Mouse (Mus musculus): Measurements from ENCODE around the gene Mfsd2b. TPM values are rescaled to one million over a fixed set of nuclear protein-coding genes. Genes with fewer than 3 reads are reported as not detected.

Mfsd2b gene
- total RNA-seq, 2 experiments from 2014 or later, result 0.40 to 0.63 TPM

DNA sequence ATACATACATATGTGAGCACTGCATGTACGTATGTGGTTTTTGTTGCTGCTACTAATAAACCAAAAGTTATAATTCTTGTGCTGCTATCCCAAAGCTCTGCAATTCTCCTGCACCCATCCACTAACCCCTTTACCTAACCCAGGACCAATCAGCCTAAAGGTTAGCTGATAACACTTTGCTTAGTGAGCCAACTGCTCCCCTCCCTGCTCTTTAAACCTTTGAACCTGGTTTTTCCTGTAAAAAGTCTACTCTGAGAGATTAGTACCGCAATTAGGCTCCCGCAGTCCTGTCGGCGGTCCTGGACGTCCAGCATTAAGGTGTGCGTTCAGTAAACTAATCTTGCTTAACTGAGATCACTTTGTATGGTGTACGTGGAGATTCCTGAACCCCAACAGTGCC, 1.5 kb upstream of the Mfsd2b start:
- no peak for DNase-seq (ENCODE audit: low spot score in 2 of 2)

DNA sequence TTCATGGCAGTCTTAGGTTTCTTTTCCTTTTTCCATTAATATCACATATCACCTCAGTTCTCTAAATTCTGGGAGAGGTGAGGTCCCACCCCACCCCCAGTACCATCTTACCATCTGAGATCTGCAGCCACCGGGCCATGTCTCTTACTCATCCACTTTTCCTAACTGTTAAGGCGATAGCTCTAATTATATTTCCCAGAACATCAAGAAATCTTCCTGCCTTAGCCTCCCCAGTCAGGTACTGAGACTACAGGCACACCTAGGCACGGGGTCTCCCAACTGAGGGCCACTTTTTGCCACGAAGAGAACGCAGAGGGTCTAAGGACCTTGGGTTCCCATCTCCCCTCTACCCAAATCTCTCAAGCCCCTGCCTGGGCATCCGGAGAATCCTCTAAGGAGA, 628 bp downstream of the Mfsd2b start:
- DNase-seq (ENCODE audit: low spot score in 2 of 2), result no peak

DNA sequence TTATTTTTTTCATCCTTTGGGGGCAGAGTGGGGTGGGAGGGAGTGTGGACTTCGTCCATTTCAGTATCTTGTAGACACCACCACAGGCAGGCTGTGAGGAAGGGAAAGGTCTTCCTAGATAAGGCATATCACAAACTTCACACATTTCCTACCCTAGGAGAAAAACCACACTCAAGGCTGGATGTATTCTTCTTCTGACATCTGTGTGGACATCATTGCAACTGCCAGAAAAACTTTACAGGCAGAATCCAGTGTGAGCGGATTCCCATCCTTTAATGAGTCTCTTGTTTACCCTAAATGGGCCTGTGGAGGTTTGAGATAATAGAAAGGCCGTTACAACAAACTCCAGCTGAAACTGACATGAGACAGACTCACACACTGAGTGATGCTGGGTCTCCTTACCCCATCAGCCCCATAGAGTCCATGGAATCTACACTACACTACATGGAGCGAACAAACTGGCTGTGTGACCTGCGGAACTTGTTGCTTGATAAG, 1.1 kb downstream of the Mfsd2b start:
- no peak for DNase-seq (ENCODE audit: low spot score in 2 of 2)

DNA sequence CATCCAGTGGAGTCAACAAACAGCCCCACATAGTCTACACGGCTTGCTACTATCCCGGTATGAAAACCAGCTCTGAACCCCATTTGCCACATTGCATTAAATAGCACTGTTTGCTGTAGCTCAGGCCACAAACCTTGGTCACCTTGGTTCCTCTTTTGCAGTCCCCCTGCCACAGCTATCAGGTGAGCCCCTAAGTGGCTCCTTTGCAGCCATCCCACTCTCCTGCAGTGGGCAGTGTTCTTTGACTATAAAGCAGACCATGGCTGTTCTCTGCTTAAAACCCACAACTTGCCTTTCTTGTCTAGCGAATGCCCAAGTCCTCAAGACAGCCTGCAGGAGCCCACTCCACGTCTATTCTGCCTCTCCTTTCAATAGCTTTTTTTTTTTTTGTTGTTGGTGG, 1.9 kb downstream of the Mfsd2b start:
- no peak for DNase-seq (ENCODE audit: low spot score in 2 of 2)

DNA sequence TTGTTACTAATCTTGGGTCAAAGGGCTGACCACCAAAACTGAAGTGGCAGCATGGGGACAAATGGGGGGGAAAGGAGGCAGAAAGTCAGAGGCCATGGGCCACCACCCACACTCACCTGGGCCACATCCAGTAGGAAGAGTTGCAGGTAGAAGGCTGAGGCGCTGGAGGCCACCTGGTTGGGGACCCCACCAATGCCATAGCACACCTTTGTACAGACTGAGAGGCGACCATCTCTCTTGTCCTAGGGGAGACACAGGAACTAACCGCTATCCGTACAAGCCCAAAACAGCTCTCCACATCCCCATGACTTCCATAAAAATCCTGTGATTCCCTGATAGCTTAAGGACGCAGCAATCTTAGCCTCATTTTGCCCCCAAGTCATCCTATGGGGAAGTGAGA, 2.9 kb downstream of the Mfsd2b start:
- DNase-seq (ENCODE audit: low spot score in 2 of 2), result no peak

DNA sequence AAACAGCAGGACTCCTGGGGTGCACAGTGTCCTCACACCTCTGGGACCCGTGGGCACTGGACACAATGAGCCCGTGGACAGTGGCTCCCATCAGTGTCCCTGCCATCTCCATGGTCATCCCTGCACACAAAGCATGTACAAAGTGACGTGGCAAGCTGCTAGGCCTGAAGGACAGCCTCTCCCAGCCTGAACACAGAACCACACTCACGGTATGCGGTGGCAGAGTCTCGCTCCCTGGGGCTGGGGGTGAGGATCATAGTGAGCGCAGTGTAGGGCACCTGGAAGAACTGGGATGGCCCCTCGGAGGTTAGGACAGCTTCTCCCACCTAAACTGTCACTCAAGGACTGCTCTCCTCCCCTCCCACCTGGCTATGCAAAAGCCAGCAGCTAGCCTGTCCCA, 5.2 kb downstream of the Mfsd2b start:
- DNase-seq (ENCODE audit: low spot score in 2 of 2), result no peak

DNA sequence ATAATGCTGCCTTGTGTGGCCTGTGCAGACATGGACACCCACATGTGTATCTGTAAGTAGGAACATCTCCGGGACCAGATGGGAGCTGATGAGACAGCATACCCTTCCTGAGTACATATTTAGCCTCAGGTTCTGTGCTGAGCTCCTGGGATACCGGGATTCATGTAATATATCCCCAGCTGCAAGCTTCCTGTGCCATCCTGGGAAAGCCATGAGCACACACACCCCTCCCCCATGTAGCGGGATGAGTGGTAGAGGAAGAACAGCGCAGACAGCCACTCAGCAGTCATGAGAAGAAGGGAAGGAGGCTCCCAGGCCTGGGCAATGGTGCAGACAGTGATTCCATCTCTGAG, 9.8 kb downstream of the Mfsd2b start:
- DNase-seq (ENCODE audit: low spot score in 2 of 2), result peak; percentile 42 to 48

DNA sequence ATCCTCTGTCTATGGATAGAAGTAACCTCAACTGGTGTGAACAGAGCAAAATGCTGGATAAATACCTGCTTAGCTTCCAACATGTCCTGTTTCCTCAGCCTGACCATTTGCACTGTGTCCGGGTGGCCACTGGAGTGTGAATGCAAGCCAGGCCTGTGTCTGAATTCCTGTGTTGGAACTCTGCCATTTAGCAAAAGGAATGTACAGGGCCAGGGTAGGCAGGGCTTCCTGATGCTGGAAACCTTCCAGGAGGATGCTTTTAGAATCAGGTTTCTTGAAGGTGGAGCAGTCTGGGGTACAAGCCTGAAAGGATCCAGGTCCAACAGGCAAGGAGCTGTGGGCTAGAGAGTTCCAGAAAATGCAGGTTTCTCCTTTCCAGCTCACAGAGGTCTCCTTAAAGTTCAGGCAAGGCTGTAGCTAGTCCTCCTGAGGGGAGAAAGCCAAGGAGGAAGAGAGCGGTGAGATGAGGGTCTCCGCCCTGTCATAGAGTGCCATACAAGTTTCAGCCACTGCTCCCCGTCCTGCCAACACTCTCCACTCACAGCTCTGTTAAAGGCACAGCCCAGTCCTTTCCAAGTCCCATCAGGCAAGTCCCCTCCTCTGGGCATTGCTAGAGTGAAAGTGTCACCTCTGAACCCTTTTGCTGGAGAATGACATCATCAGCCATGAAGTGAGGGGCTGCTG, 10.4 kb downstream of the Mfsd2b start:
- DNase-seq (ENCODE audit: low spot score in 2 of 2), result no peak

DNA sequence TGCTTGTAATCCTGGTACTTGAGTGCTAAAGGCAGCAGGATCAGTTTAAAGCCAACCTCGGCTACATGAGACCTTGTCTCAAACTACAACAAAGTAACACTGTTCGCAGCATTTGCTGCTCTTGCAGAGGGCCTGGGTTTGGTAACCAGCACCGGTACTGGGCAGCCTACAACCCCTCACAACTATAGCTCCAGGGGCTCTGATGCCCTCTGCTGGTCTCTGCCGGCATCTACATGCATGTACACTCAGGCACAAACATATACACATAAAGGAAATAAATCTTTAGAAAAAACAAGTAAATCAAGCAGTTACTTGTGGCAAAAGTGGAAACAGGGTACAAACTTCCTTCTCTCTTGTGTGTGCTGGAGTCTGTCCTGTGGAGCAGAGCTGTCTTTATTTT, 11.5 kb downstream of the Mfsd2b start:
- DNase-seq (ENCODE audit: low spot score in 2 of 2), result no peak

DNA sequence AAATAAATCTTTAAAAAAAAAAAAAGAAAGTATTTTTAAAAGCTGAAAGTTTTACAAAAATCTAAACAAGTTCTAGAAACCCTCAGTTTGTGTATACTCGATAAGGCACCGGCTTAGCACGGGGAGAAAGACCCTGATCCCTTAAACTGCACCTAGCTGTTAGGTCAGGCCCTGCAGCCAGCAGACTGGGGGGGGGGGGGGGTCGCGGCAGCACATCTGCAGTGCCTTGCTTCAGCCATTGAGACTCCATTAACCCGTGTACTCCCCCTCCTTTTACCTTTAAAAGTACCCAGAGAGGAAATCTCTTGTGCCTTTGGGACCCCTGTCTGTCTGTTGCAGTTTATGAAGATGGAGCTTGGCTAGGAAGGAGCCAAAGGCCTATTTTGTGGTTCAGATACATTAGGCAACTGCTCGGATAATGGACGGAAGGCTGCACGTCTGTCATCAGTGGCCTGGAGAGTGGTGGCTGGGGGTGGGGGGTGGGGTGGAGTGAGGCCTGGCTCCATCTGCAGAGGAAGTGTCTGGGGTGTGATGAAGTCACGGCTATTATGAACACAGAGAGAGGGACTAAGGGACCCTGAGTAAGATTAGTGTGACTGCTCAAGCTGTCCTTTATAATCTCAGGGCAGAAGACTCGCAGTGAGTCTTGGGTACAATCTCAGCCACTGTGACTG, 14.8 kb downstream of the Mfsd2b start:
- DNase-seq (ENCODE audit: low spot score in 2 of 2), result no peak

DNA sequence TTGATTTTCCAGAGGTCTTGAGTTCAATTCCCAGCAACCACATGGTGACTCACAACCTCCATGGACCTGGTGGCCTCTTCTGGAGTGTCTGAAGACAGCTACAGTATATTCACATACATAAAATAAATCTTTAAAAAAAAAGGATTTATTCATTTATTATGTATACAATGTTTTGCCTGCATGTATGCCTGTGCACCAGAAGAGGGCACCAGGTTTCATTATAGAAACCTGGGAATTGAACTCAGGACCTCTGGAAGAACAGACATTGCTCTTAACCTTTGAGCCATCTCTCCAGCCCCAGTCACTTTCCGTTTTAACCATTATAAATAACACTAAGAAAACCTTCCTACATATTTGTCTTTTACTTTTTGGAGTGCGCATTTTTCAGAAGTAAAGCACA, 17.3 kb downstream of the Mfsd2b start:
- DNase-seq (ENCODE audit: low spot score in 2 of 2), result no peak

DNA sequence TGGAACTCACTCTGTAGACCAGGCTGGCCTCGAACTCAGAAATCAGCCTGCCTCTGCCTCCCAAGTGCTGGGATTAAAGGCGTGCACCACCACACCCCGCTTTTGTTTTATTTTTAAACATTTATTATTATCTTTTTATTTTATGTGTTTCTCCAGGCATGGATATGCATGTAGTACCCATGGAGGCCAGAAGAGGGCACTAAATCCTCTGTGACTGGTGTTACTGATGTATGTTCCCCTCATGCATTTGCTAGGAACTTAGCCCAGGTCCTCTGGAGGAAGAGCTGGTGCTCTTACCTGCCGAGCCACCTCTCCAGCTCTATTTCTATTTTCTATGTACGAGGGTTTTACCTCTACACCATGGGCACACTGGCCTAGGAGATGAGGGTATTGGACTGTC, 18.0 kb downstream of the Mfsd2b start:
- no peak for DNase-seq (ENCODE audit: low spot score in 2 of 2)

DNA sequence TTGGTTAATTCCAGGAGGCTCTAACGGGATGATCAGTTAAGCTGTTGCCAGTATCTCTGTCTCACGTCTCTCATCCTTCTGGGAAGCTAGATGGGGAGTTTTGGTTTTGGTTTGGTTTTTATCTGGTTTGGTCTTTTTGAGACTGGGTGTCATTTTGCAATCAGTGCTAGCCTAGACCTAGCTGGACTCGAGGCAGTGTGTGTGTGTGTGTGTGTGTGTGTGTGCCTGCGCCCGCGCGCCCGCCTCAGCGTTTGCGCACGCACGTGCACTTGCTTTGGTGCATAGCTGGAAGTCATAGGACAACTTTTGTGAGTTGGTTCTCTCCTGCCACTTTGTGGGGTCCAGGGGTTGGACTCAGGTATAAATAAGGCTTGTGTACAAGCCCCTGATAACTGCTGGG, 30.4 kb downstream of the Mfsd2b start:
- no peak for DNase-seq (ENCODE audit: low spot score in 2 of 2)

DNA sequence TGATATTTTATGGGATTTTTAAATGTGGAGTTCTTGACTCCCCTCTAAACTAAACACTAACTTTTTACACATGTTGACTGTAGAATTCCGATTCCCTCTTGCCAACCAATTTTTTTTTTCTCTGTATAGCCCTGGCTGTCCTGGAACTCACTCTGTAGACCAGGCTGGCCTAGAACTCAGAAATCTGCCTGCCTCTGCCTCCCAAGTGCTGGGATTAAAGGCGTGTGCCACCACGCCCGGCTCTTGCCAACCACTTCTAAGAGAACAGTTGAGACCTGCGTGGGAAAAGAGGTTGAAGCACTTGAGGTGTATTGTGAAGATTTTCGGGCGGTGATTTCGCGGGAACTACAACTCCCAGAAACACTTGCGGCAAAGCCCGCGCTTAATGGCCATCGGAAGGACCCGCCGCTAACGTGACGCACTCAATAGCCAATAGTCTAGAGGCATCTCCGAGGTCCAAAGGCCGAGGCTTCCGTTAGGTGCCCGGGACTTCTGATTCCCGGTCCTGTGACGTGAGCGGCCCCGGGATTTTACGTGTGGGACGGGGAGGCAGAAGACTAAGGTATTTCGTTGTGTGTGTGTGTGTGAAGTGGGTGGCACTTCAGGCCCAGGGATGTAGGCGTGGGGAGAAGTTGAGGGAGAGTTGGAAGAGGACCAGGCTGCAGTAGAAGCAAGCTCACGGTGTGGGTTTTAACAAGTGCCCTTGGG, 31.1 kb downstream of the Mfsd2b start, which contains the start of gene Wdcp:
Wdcp (plus strand) TSS at position 414 of the 708 bp plus-strand sequence.
- DNase-seq (ENCODE audit: low spot score in 2 of 2), result peak; percentile 86 to 92

DNA sequence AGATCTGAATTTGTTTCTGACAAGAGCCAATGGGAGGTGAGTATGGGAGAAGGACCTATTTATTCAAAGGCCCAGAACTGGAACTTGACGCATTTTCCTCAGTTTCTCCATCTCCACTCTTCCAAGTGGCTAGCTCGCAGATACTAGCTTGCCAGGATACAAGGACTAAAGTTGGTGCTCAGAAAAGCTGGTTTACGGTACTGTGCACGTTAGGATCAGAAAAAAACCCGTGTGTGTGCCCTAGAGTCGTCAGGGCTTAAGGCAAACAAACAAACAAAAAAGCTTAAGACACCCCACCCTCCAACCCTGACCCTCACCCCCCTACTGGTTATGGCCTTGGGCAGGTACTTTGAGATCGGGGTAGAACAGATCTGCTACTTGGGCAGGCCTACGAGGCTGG, 31.7 kb downstream of the Mfsd2b start:
- no peak for DNase-seq (ENCODE audit: low spot score in 2 of 2)

DNA sequence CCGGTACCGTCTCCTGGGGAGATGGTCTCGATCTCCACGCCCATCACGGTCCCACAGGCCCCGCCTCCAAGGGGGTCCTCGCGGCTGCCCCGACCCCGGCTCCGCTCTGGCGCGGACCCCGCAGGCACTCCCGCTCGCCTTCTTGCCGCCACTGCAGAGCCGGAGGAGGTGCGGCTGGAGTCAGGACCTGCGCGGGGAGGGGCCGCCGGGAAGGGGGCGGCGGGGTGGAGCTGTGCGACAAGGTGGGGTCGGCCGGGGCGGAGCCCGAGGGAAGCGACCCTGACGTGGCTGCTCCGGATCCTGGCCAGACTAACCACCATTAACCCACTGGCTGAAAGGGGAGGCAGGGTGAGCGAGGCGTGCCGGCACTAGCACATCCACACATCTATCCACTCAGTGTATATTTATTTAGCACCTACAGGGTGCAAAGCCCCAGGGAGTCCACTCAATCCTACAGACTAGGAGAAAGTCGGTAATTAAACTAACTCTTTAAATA, 32.7 kb downstream of the Mfsd2b start, which contains the start of gene Fkbp1b:
Fkbp1b (minus strand) TSS at position 200 of the 496 bp plus-strand sequence.
- peak; percentile 29 to 63 for DNase-seq (ENCODE audit: low spot score in 2 of 2)

DNA sequence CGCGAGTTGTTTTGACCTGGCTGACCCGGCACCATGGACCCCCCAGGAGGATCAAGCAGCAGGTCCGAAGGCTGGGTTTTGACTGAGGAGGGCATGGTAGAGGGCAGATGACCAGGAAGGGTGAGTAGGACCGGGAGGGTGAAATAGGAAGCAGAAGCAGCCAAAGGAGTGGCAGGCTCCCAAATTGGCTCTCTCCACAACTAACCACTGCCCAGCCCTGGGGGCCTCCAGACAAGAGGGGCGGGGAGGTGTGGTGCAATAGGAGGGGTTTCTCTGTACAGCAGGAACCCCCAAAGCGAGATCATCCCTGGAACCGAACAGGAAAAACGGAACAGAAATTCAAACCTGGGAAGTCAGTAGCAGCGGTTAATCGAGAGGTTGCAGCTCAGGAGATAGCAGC, 33.4 kb downstream of the Mfsd2b start:
- no peak for DNase-seq (ENCODE audit: low spot score in 2 of 2)

DNA sequence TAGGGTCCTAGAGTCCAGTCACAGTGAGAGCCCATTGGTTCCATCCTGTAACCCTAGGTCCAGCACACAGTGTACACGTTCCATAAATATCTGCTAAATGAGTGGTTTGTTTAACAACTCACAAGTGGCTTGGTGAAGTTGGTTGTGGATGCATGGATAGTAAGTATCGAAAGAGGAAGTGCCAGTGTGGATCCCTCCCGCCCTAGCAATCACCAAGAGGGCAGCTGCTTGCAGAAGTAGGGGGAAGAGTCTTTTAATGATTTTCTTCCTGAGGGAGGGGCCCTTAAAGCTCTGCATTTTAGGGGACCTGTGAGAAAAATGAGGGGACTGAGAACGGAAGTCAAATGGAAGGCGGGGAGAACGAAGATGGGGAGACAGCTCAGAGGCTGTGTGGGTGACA, 34.1 kb downstream of the Mfsd2b start:
- DNase-seq (ENCODE audit: low spot score in 2 of 2), result no peak

DNA sequence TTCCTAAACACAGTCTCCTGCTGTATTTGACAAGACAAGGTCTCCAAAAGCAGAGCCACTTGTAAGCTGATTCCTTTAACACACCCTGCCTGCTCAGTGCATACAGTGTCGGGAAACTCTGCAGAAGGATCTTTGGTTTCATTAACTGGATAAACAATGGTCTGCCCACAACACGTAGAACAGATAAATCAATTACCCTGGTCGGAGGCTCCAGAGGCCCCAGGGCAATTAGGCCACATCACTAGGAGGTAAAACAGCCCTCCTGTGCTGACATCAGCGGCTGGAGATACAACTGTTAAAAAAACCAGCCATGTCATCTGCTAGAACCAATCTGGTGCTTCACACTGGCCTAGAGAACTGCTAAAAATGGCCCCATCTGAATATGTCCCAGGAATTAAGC, 37.2 kb downstream of the Mfsd2b start:
- no peak for DNase-seq (ENCODE audit: low spot score in 2 of 2)

DNA sequence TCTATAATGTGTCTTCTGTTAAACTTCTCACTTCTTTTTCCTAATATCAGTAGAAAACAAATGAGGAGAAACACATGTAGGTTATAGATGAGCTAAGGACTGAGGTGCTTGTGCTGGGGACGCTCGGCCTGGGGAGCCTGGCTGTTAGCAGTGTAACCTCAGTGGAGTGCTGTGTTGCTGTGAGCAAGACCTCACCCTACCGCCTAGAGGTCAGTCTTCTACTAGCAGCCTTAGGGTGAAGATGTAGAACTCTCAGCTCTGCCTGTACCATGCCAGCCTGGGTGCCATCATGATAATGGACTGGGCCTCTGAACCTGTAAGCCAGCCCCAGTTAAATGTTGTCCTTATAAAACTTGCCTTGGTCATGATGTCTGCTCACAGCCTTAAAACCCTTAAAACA, 46.9 kb downstream of the Mfsd2b start:
- DNase-seq (ENCODE audit: low spot score in 2 of 2), result no peak

DNA sequence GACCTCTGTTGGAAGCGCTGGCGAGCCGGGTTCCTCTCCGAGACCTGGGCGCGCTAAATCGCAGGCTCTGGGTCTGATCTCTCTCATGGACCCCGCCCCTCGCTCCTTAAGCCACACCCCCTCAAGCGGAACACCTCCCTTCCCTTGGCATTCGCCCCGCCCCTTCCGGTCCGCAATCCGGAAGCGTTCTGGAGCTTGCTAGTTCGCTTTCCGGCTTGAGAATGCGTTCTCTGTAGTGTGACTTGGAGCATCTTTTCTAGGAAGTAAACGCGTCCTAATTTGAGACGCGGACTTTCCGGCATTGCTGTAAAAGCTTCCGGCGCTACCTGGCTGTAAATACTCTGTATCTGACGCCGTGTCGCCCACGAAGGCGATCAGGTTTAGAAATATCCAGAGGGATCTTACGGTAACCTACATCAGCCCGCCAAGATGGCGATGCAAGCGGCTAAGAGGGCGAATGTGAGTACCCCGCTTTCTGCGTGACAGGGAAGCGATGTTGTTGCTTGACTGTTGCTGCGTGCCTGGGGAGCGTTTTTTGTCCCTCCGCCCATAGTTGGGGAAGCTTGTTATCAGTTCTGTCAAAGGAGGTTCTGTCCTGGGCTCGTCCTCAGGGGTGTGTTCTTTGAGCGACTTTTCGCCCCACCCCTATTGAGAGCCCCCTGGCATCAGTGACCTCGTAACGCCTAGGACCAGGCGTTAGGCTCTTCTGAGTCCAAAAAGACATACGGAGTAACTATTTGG, 56.6 kb downstream of the Mfsd2b start, which contains the start of gene Sf3b6:
Sf3b6 (plus strand) TSS at position 184 of the 741 bp plus-strand sequence.
- peak; percentile 98 for DNase-seq (ENCODE audit: low spot score in 2 of 2)
